Mouse (Mus musculus) heart, embryonic 14.5 days (tissue): ENCODE measurements around the gene Gfra4. TPM values are rescaled to one million over a fixed set of nuclear protein-coding genes. Genes with fewer than 3 reads are reported as not detected.

Experiments
- ATAC-seq: fragments of 200-750 bp; cut with Nextera tagmentation; 2 replicates; pipeline ENCODE4 v1.8.0; 2017; ENCODE audit warnings: low read depth, moderate TSS enrichment; ENCODE audit not compliant: insufficient number of reproducible peaks, insufficient read depth, low FRiP score
- H3K27ac ChIP-seq, 2 experiments: fragments of 200-500 bp in 1 of 2; fragments of 300-500 bp in 1 of 2; sonication (generic) in 1 of 2; replicated peaks in 1 of 2; 2 replicates each; pipeline ENCODE4 v1.5.1; 2012 to 2014; ENCODE audit warnings: low read depth in 2 of 2, low read length in 2 of 2, control low read depth in 1 of 2, mild to moderate bottlenecking in 1 of 2, mixed read lengths in 1 of 2; ENCODE audit not compliant: control insufficient read depth in 1 of 2, insufficient read depth in 1 of 2
- H3K27me3 ChIP-seq: fragments of 300-500 bp; sonication (generic); 2 replicates; pipeline ENCODE4 v1.6.1; 2014; ENCODE audit warnings: mild to moderate bottlenecking, low read length, control low read depth; ENCODE audit not compliant: control insufficient read depth, insufficient read depth
- H3K36me3 ChIP-seq: fragments of 300-500 bp; sonication (generic); 2 replicates; pipeline ENCODE4 v1.6.1; 2014; ENCODE audit warnings: mild to moderate bottlenecking, control low read depth, low read length, mixed read lengths; ENCODE audit not compliant: control insufficient read depth, insufficient read depth
- H3K4me1 ChIP-seq, 2 experiments: fragments of 200-500 bp in 1 of 2; fragments of 300-500 bp in 1 of 2; sonication (generic) in 1 of 2; 2 replicates each; pipeline ENCODE4 v1.6.1; 2012 to 2014; ENCODE audit warnings: low read length in 2 of 2, control low read depth in 1 of 2, mixed read lengths in 1 of 2; ENCODE audit not compliant: control insufficient read depth in 2 of 2, insufficient read depth in 2 of 2
- H3K4me2 ChIP-seq: fragments of 300-500 bp; sonication (generic); 2 replicates; pipeline ENCODE4 v1.6.1; 2014; ENCODE audit warnings: mild to moderate bottlenecking, low read length
- H3K4me3 ChIP-seq, 2 experiments: fragments of 200-500 bp in 1 of 2; fragments of 300-500 bp in 1 of 2; sonication (generic) in 1 of 2; 2 replicates each; pipeline ENCODE4 v1.5.1; 2012 to 2014; ENCODE audit warnings: low read length in 2 of 2, mild to moderate bottlenecking in 2 of 2, control low read depth in 1 of 2, low read depth in 1 of 2, moderate library complexity in 1 of 2; ENCODE audit not compliant: control insufficient read depth in 1 of 2, insufficient read depth in 1 of 2
- H3K9ac ChIP-seq: fragments of 300-500 bp; sonication (generic); 2 replicates; pipeline ENCODE4 v1.6.1; 2014; ENCODE audit warnings: mild to moderate bottlenecking, low read length
- H3K9me3 ChIP-seq: fragments of 300-500 bp; sonication (generic); 2 replicates; pipeline ENCODE4 v1.6.1; 2016; ENCODE audit warnings: low read length, control low read depth; ENCODE audit not compliant: control insufficient read depth
- WGBS: fragments of 180-500 bp; shearing (Covaris S2); extraction: QIAGEN DNeasy Blood & Tissue Kit; methylation state at CpG from one replicate; pipeline ENCODE4 v1.1.7; 2014; 5-methylcytosine and 5-hydroxymethylcytosine counted together
- microRNA-seq: library from miRNA; unstranded; fragments of <30 nt; microRNA quantifications from one replicate; pipeline ENCODE4, GENCODE M21; 2016
- polyA plus RNA-seq: library from polyadenylated mRNA; unstranded; fragments of >200 nt; fragmentation: Nextera tagmentation; extraction: Ambion mirVana; gene quantifications from 2 replicates; pipeline ENCODE4 v1.2.1, GENCODE M21; 2014

Gfra4 gene
- polyA plus RNA-seq, 1 experiment from 2014 or later, result 3.2 TPM

DNA sequence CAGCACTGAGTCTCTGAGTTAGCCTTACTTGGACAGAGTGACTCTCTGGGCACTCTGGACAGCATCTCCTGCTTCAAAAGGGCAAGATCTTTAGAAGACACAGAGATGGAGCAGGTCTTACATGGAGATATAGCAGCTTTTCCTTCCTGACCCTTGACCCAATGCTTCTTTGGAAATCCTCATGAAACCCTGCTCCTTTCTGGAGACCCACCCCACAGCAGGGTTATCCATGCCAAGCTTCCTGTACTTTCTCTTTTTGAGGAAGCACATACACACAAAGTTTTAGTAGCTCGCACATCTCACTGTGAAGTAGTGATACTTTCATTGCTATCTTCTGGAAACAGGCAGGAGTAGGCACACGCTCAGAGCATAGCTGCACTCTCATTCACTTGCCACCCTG lies 17.7 kb downstream of the Gfra4 start:
- Histone ChIP-seq H3K4me2 (no peak overlapping the region), H3K27ac (no peak overlapping the region), H3K9me3 (no peaks in the 10 kb centered on the region), H3K4me3 (no peak overlapping the region), H3K27me3 (no peaks in the 10 kb centered on the region), H3K4me1 (peaks cover 2 to 11% of the 10 kb centered on the region in 2 experiments; a peak in 2 of 4 replicates), H3K9ac (no peak overlapping the region), H3K36me3 (peaks cover 49% of the 10 kb centered on the region)
- no peak for ATAC-seq
- WGBS, result 80% methylated on average over 2 of the region's 2 CpGs

GRCm38 (mm10) chr2:131010566-131010965 lies 32.3 kb downstream of the Gfra4 start:
- peaks cover 34% of the 10 kb centered on the region for H3K36me3 ChIP-seq
- WGBS, result 72% methylated on average over 1 of the region's 1 CpGs
- H3K4me2 ChIP-seq, result no peak overlapping the region
- no peak overlapping the region for H3K27ac ChIP-seq
- no peak overlapping the region for H3K9ac ChIP-seq
- H3K4me1 ChIP-seq, result no peaks in the 10 kb centered on the region
- no peaks in the 10 kb centered on the region for H3K9me3 ChIP-seq
- ATAC-seq, result no peak
- H3K4me3 ChIP-seq, result no peak overlapping the region
- no peaks in the 10 kb centered on the region for H3K27me3 ChIP-seq

DNA sequence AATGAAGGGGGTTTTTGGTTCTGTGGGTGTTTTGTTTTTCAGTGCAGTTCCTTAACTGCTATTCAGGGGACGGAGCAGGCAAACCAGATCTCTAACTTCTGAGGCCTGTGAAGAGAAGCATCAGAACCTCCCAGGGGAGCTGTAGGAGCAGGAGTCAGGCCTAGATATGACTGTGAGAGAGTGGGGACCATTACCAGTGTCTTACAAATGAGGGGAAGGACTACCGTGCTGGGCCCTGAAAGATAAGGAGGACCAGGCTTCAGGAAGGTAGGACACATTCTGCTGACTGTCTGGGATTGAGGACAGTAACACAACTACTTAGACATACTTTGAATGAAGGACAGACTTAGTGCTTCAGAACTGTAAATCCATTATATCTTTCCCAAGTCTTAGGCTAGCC lies 33.8 kb downstream of the Gfra4 start:
- WGBS, result 68% methylated on average over 2 of the region's 2 CpGs
- Histone ChIP-seq H3K4me3 (no peak overlapping the region), H3K4me1 (no peaks in the 10 kb centered on the region), H3K9me3 (no peaks in the 10 kb centered on the region), H3K36me3 (peaks cover 33% of the 10 kb centered on the region), H3K27ac (no peak overlapping the region), H3K27me3 (no peaks in the 10 kb centered on the region), H3K9ac (no peak overlapping the region), H3K4me2 (no peak overlapping the region)
- ATAC-seq, result no peak

GRCm38 (mm10) chr2:130992818-130993217 lies 50.1 kb downstream of the Gfra4 start:
- Histone ChIP-seq H3K4me3 (no peak overlapping the region), H3K9me3 (no peaks in the 10 kb centered on the region), H3K9ac (no peak overlapping the region), H3K27ac (no peak overlapping the region), H3K4me2 (no peak overlapping the region), H3K36me3 (peaks cover 22% of the 10 kb centered on the region), H3K4me1 (no peaks in the 10 kb centered on the region), H3K27me3 (no peaks in the 10 kb centered on the region)
- 87% methylated on average over 2 of the region's 2 CpGs for whole genome bisulfite sequencing
- ATAC-seq, result no peak

Small RNAs within 50 kb of the gene (microRNA-seq; reads per million reads assigned to microRNA genes)
- gene Mir6973b, result not detected

Other genes starting within 250 kb of the Gfra4 start
- 56.3 and 64.4 TPM in 2 replicates for gene 4930402H24Rik, start 136.7 kb downstream of the Gfra4 start, polyA plus RNA-seq
- gene Atrn, start 136.6 kb downstream of the Gfra4 start, polyA plus RNA-seq, result 6.8 and 8.7 TPM in 2 replicates
- gene Adam33, start 20.7 kb upstream of the Gfra4 start, polyA plus RNA-seq, result 8.2 and 10.3 TPM in 2 replicates
- gene Siglec1, start 43.7 kb upstream of the Gfra4 start, polyA plus RNA-seq, result 0.54 and 0.63 TPM in 2 replicates
- 5.8 and 6.3 TPM in 2 replicates for gene Hspa12b, start 84.2 kb upstream of the Gfra4 start, polyA plus RNA-seq
- not detected in 2 replicates for gene Gm11037, start 90.4 kb upstream of the Gfra4 start, polyA plus RNA-seq
- 71.0 and 80.3 TPM in 2 replicates for gene 1700037H04Rik, start 117.0 kb upstream of the Gfra4 start, polyA plus RNA-seq
- 6.2 and 7.0 TPM in 2 replicates for gene Cenpb, start 137.0 kb upstream of the Gfra4 start, polyA plus RNA-seq
- 33.1 and 38.9 TPM in 2 replicates for gene Cdc25b, start 143.9 kb upstream of the Gfra4 start, polyA plus RNA-seq
- 2.0 and 2.4 TPM in 2 replicates for gene Spef1, start 144.2 kb upstream of the Gfra4 start, polyA plus RNA-seq
- 39.7 and 44.3 TPM in 2 replicates for gene Ap5s1, start 164.0 kb upstream of the Gfra4 start, polyA plus RNA-seq
- 20.0 and 20.9 TPM in 2 replicates for gene Mavs, start 191.0 kb upstream of the Gfra4 start, polyA plus RNA-seq
- 27.4 and 32.9 TPM in 2 replicates for gene Pank2, start 219.4 kb upstream of the Gfra4 start, polyA plus RNA-seq